Mouse (Mus musculus): Measurements from ENCODE around the gene Pcnx4.

Pcnx4 gene

GRCm38 (mm10) chr12:72536021-72536597 is at the start of gene Pcnx4:
Gene Pcnx4 (plus strand): TSS chr12:72536383.
- peak; percentile 99 for DNase-seq (ENCODE audit: low read depth)

- DNase-seq (ENCODE audit: low read depth) = no peak
Measured at GRCm38 (mm10) chr12:72487498-72487897, 48.7 kb upstream of the Pcnx4 start.

GRCm38 (mm10) chr12:72489995-72490394 is 46.2 kb upstream of the Pcnx4 start:
- peak; percentile 79 for DNase-seq (ENCODE audit: low read depth)

- DNase-seq (ENCODE audit: low read depth) = no peak
Measured at GRCm38 (mm10) chr12:72491063-72491719, 45.0 kb upstream of the Pcnx4 start.

GRCm38 (mm10) chr12:72496866-72497600 is 39.1 kb upstream of the Pcnx4 start:
- no peak for DNase-seq (ENCODE audit: low read depth)

GRCm38 (mm10) chr12:72509606-72510005 is 26.6 kb upstream of the Pcnx4 start:
- no peak for DNase-seq (ENCODE audit: low read depth)

GRCm38 (mm10) chr12:72515446-72515845 is 20.7 kb upstream of the Pcnx4 start:
- DNase-seq (ENCODE audit: low read depth) = peak; percentile 80

- no peak for DNase-seq (ENCODE audit: low read depth)
Measured at GRCm38 (mm10) chr12:72518114-72518728, 18.0 kb upstream of the Pcnx4 start.

- DNase-seq (ENCODE audit: low read depth) = no peak
Measured at GRCm38 (mm10) chr12:72519352-72519751, 16.8 kb upstream of the Pcnx4 start.

GRCm38 (mm10) chr12:72519855-72520254 is 16.3 kb upstream of the Pcnx4 start:
- DNase-seq (ENCODE audit: low read depth) = no peak

GRCm38 (mm10) chr12:72520645-72521044 is 15.5 kb upstream of the Pcnx4 start:
- DNase-seq (ENCODE audit: low read depth) = peak; percentile 87

- DNase-seq (ENCODE audit: low read depth) = no peak
Measured at GRCm38 (mm10) chr12:72525588-72525987, 10.6 kb upstream of the Pcnx4 start.

- DNase-seq (ENCODE audit: low read depth) = no peak
Measured at GRCm38 (mm10) chr12:72532303-72532702, 3.9 kb upstream of the Pcnx4 start.

- peak; percentile 76 for DNase-seq (ENCODE audit: low read depth)
Measured at GRCm38 (mm10) chr12:72533986-72534385, 2.2 kb upstream of the Pcnx4 start.

GRCm38 (mm10) chr12:72535599-72535998 is 584 bp upstream of the Pcnx4 start:
- no peak for DNase-seq (ENCODE audit: low read depth)

GRCm38 (mm10) chr12:72538571-72538970 is 2.4 kb downstream of the Pcnx4 start:
- DNase-seq (ENCODE audit: low read depth) = peak; percentile 51

GRCm38 (mm10) chr12:72554347-72554746 is 18.2 kb downstream of the Pcnx4 start:
- no peak for DNase-seq (ENCODE audit: low read depth)

GRCm38 (mm10) chr12:72564281-72564795 is 28.2 kb downstream of the Pcnx4 start:
- DNase-seq (ENCODE audit: low read depth) = no peak

- DNase-seq (ENCODE audit: low read depth) = no peak
Measured at GRCm38 (mm10) chr12:72582021-72582420, 45.8 kb downstream of the Pcnx4 start.

GRCm38 (mm10) chr12:72583099-72583498 is 46.9 kb downstream of the Pcnx4 start:
- DNase-seq (ENCODE audit: low read depth) = no peak

GRCm38 (mm10) chr12:72585339-72585738 is 49.2 kb downstream of the Pcnx4 start:
- no peak for DNase-seq (ENCODE audit: low read depth)

GRCm38 (mm10) chr12:72592991-72593390 is 56.8 kb downstream of the Pcnx4 start:
- DNase-seq (ENCODE audit: low read depth) = no peak

- DNase-seq (ENCODE audit: low read depth) = no peak
Measured at GRCm38 (mm10) chr12:72594001-72594400, 57.8 kb downstream of the Pcnx4 start.

Data from NIH3T3 (cell line).